Mouse (Mus musculus): ENCODE results near the gene Cdkn2aip. TPM values are rescaled to one million over a fixed set of nuclear protein-coding genes. Genes with fewer than 3 reads are reported as not detected.
A peak's percentile ranks its signal among the peaks of the same experiment; 100 is the strongest.

Cdkn2aip gene
- polyA plus RNA-seq (2015; fragmentation: Nextera tagmentation; extraction: Ambion mirVana) = 12.8 and 13.7 TPM in 2 replicates

DNA sequence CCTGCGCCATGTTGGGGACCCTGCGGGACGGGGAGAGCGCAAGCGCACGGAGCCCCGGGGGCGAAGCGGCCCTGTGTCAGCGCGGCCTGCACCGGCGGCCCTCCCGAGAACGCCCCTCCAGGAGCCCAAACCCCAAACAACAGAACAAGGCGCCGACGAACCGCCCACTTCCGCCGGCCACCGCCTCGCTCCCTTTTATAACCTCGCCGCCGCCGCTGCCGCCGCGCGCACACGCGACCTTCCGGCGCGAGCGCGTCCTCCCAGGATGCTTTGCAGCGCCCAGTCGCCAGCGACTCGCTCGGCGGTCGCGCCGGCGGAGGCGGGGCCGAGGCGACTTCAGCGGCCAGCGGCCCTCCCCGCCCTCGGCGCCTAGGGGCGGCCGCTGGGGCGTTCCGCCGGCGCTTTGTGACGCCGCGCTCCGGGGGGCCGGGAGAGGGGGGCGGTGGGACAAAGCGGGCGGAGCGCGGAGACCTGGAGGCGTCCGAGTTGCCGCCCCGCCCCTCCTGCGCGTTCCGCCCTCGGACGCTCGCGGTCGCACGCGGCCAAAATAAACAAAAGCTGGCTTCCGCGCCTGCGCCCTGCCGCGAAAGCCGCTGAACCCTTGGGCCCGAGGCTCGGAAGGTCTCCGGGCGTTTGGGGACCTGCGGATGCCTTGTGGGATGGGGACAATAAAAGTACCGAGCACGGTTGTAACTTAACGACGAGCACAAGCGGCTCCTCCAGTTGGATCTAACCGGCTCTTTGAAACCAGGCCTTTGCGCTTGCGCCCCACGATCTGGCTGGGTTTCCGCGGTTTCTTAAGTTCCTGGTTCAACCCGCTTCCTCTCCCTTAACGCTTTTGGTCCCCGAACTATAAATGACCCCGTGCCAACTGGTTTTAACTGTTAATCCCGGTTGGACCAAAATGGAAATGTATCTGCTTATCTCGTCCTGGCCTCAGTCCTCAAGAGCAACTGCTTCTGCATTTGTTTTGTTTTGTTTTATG is at the start of gene Cdkn2aip:
Gene Cdkn2aip (minus strand): TSS at position 172 of the 985 bp plus-strand sequence.
- H3K9ac ChIP-seq (replicated peaks) = peak within 1 kb of the TSS; percentile 94
- H3K4me2 ChIP-seq (ENCODE audit: low read depth, low read length) = peak within 1 kb of the TSS; percentile 89
- peaks cover 16% of the 10 kb centered on the region for H3K36me3 ChIP-seq (replicated peaks; ENCODE audit: insufficient read depth, low read length)
- no peaks in the 10 kb centered on the region for H3K9me3 ChIP-seq (ENCODE audit: low read length)
- no peak for TF ChIP-seq EP300 (IDR thresholded peaks at IDR 0.05; ENCODE audit: low read depth)
- 3% methylated on average over 71 of the region's 114 CpGs for WGBS (ENCODE audit: insufficient replicate concordance)
- peak; percentile 95 for ATAC-seq
- peaks cover 21% of the 10 kb centered on the region for H3K4me1 ChIP-seq (ENCODE audit: insufficient read depth)
- no peaks in the 10 kb centered on the region for H3K27me3 ChIP-seq (ENCODE audit: insufficient read depth, low read length)
- peak within 1 kb of the TSS; percentile 99 for H3K4me3 ChIP-seq (ENCODE audit: low read depth, low read length)
- DNase-seq = peak; percentile 96
- H3K27ac ChIP-seq (ENCODE audit: low read depth) = peak within 1 kb of the TSS; percentile 99

DNA sequence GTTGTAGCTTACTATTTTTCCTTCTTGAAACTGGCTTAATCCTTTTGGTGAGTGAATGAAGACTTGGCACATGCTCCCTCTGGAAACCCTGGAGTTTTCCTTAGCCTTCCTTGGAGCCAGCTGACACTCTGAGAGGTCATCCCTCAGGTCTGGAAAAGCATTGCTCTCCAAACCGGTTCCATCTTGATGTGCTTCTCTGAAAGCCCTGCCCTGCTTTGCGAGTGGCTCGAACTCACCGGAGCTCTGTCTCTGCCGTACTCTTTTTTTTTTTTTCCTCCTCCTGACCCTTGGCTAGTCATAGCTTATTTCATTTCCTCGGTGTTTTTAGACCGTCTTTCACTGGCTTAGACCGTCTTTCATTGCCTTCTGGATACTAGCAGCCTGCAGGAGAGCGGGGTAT is 49.5 kb upstream of the Cdkn2aip start:
- Histone ChIP-seq H3K9me3 (ENCODE audit: low read length) (no peaks in the 10 kb centered on the region), H3K9ac (replicated peaks) (no peak overlapping the region), H3K4me2 (ENCODE audit: low read depth, low read length) (no peak overlapping the region), H3K4me1 (ENCODE audit: insufficient read depth) (no peaks in the 10 kb centered on the region), H3K4me3 (ENCODE audit: low read depth, low read length) (no peak overlapping the region), H3K36me3 (replicated peaks; ENCODE audit: insufficient read depth, low read length) (no peaks in the 10 kb centered on the region), H3K27ac (ENCODE audit: low read depth) (no peak overlapping the region), H3K27me3 (ENCODE audit: insufficient read depth, low read length) (no peaks in the 10 kb centered on the region)
- no peak for TF ChIP-seq EP300 (IDR thresholded peaks at IDR 0.05; ENCODE audit: low read depth)
- no peak for TF ChIP-seq CTCF (IDR thresholded peaks at IDR 0.05; ENCODE audit: low read depth)
- 67% methylated on average over 9 of the region's 9 CpGs for WGBS (ENCODE audit: insufficient replicate concordance)
- ATAC-seq (no peak), DNase-seq (no peak)

DNA sequence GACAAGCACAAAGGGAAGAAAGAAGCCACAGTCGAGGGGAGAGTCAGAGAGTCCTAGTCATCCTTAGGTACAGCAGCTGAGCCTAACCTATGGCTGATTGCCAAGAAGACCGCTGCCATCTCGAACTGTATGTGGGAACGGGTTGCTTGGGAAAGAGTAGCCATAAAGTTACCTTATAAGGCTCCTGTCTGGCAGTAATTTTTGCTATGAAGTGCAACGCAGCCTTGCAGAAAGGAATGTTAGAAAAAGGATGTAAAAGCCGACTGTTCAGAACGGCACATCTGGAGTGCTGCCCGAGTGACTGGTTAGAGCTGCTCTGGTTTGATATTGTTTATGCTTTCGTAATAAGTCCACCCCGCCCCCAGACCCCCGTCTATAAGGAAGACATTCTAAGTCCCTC is 47.0 kb upstream of the Cdkn2aip start:
- Histone ChIP-seq H3K4me3 (ENCODE audit: low read depth, low read length) (no peak overlapping the region), H3K9me3 (ENCODE audit: low read length) (no peaks in the 10 kb centered on the region), H3K4me2 (ENCODE audit: low read depth, low read length) (no peak overlapping the region), H3K27me3 (ENCODE audit: insufficient read depth, low read length) (no peaks in the 10 kb centered on the region), H3K27ac (ENCODE audit: low read depth) (no peak overlapping the region), H3K4me1 (ENCODE audit: insufficient read depth) (no peaks in the 10 kb centered on the region), H3K36me3 (replicated peaks; ENCODE audit: insufficient read depth, low read length) (no peaks in the 10 kb centered on the region), H3K9ac (replicated peaks) (no peak overlapping the region)
- TF ChIP-seq CTCF (IDR thresholded peaks at IDR 0.05; ENCODE audit: low read depth) (no peak), EP300 (IDR thresholded peaks at IDR 0.05; ENCODE audit: low read depth) (no peak)
- ATAC-seq (no peak), DNase-seq (no peak)
- 59% methylated on average over 11 of the region's 11 CpGs for WGBS (ENCODE audit: insufficient replicate concordance)

DNA sequence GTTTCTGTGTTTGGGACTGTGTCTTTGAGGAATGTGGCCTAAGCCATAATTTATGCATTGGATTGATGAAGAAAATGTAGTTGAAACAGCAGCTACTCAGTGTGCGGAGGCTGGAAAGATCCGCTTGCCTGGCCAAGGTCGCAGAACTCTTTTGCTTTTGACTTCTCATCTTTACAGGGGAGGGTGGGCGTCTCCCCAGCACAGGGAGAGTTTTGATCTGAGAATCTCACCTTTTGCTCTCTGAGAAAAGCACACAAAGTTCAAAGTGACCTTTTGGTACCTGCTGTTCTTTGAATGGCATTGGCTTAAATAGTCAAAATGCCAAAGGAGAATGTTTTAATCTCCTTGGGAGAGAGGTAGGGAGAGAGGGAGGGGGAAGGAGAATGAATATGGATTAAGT is 46.5 kb upstream of the Cdkn2aip start:
- ATAC-seq = no peak
- no peak for TF ChIP-seq EP300 (IDR thresholded peaks at IDR 0.05; ENCODE audit: low read depth)
- no peak for TF ChIP-seq CTCF (IDR thresholded peaks at IDR 0.05; ENCODE audit: low read depth)
- Histone ChIP-seq H3K4me3 (ENCODE audit: low read depth, low read length) (no peak overlapping the region), H3K9me3 (ENCODE audit: low read length) (no peaks in the 10 kb centered on the region), H3K4me1 (ENCODE audit: insufficient read depth) (no peaks in the 10 kb centered on the region), H3K27me3 (ENCODE audit: insufficient read depth, low read length) (no peaks in the 10 kb centered on the region), H3K36me3 (replicated peaks; ENCODE audit: insufficient read depth, low read length) (no peaks in the 10 kb centered on the region), H3K9ac (replicated peaks) (no peak overlapping the region), H3K27ac (ENCODE audit: low read depth) (no peak overlapping the region), H3K4me2 (ENCODE audit: low read depth, low read length) (no peak overlapping the region)
- 55% methylated on average over 4 of the region's 4 CpGs for WGBS (ENCODE audit: insufficient replicate concordance)
- DNase-seq = no peak

DNA sequence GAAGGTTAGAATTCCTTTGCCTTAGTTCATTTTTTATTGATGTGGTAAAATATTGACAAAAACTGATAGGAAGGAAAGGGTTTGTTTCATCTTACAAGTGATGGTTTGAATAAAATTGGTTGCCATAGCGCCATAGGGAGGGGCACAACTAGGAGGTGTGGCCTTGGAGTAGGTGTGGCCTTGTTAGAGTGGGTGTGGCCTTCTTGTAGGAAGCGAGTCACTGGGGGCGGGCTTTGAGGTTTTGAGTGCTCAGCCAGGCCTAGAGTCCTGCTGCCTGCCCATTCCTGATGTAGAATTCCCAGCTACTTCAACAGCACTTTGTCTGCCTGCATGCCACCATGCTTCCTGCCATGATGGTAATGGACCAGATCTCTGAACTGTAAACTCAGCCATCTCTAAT is 39.4 kb upstream of the Cdkn2aip start:
- Histone ChIP-seq H3K9ac (replicated peaks) (no peak overlapping the region), H3K4me3 (ENCODE audit: low read depth, low read length) (no peak overlapping the region), H3K27me3 (ENCODE audit: insufficient read depth, low read length) (no peaks in the 10 kb centered on the region), H3K4me2 (ENCODE audit: low read depth, low read length) (no peak overlapping the region), H3K36me3 (replicated peaks; ENCODE audit: insufficient read depth, low read length) (no peaks in the 10 kb centered on the region), H3K4me1 (ENCODE audit: insufficient read depth) (no peaks in the 10 kb centered on the region), H3K27ac (ENCODE audit: low read depth) (no peak overlapping the region), H3K9me3 (ENCODE audit: low read length) (no peaks in the 10 kb centered on the region)
- TF ChIP-seq EP300 (IDR thresholded peaks at IDR 0.05; ENCODE audit: low read depth) = no peak
- no peak for TF ChIP-seq CTCF (IDR thresholded peaks at IDR 0.05; ENCODE audit: low read depth)
- ATAC-seq (no peak), DNase-seq (no peak)
- WGBS (ENCODE audit: insufficient replicate concordance) = 71% methylated on average over 3 of the region's 3 CpGs

DNA sequence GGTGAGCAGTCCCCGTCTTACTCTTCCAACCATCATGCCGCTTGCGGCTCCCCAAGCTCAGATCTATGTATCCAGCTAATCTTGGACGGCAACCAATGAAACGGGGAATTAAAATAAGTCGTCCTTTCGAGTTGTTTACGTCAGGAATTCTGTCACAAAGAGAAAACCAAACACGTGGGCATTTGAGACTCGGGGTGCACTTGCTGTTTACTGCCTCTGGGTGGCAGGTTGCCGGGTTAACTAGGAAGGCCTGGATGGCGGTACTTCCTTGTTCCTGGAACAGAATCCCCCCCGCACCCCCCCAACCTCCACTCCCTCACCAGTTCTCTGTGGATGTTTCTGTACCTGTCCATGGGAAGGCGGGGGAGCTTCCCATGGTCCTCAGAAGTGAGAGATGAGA is 36.4 kb upstream of the Cdkn2aip start:
- no peak for DNase-seq
- 51% methylated on average over 14 of the region's 14 CpGs for WGBS (ENCODE audit: insufficient replicate concordance)
- TF ChIP-seq CTCF (IDR thresholded peaks at IDR 0.05; ENCODE audit: low read depth) (0 out of 2 replicates have a peak, but pooled peaks have one; percentile 6), EP300 (IDR thresholded peaks at IDR 0.05; ENCODE audit: low read depth) (no peak)
- H3K36me3 ChIP-seq (replicated peaks; ENCODE audit: insufficient read depth, low read length) = no peaks in the 10 kb centered on the region
- ATAC-seq = no peak
- H3K27ac ChIP-seq (ENCODE audit: low read depth) = no peak overlapping the region
- H3K4me2 ChIP-seq (ENCODE audit: low read depth, low read length) = no peak overlapping the region
- H3K9ac ChIP-seq (replicated peaks) = no peak overlapping the region
- no peaks in the 10 kb centered on the region for H3K27me3 ChIP-seq (ENCODE audit: insufficient read depth, low read length)
- H3K4me3 ChIP-seq (ENCODE audit: low read depth, low read length) = no peak overlapping the region
- H3K9me3 ChIP-seq (ENCODE audit: low read length) = no peaks in the 10 kb centered on the region
- no peaks in the 10 kb centered on the region for H3K4me1 ChIP-seq (ENCODE audit: insufficient read depth)
